Mouse (Mus musculus): ENCODE results near the gene a. TPM values are rescaled to one million over a fixed set of nuclear protein-coding genes. Genes with fewer than 3 reads are reported as not detected.

Gene a
- polyA plus RNA-seq, 1 experiment from 2014 or later = 1.1 TPM

- H3K27me3 ChIP-seq (replicated peaks; ENCODE audit: control insufficient read depth, insufficient read depth, low read length) = no peaks in the 10 kb centered on the region
- no peak overlapping the region for H3K9ac ChIP-seq (ENCODE audit: low read depth, low read length)
- ATAC-seq = no peak
- no peak overlapping the region for H3K27ac ChIP-seq (ENCODE audit: low read depth, low read length)
- WGBS = 74% methylated on average over 1 of the region's 1 CpGs
- H3K36me3 ChIP-seq (ENCODE audit: control insufficient read depth, insufficient read depth, low read length) = no peaks in the 10 kb centered on the region
- peaks cover 11% of the 10 kb centered on the region for H3K4me1 ChIP-seq (ENCODE audit: control insufficient read depth, insufficient read depth, low read depth, low read length)
- no peaks in the 10 kb centered on the region for H3K9me3 ChIP-seq (ENCODE audit: control insufficient read depth, low read length)
- H3K4me3 ChIP-seq (ENCODE audit: low read length) = no peak overlapping the region
- H3K4me2 ChIP-seq (ENCODE audit: low read length) = no peak overlapping the region
Measured at GRCm38 (mm10) chr2:154818599-154818998, 27.4 kb downstream of the a start.

- Histone ChIP-seq H3K36me3 (ENCODE audit: control insufficient read depth, insufficient read depth, low read length) (no peaks in the 10 kb centered on the region), H3K27me3 (replicated peaks; ENCODE audit: control insufficient read depth, insufficient read depth, low read length) (no peaks in the 10 kb centered on the region), H3K9ac (ENCODE audit: low read depth, low read length) (no peak overlapping the region), H3K4me3 (ENCODE audit: low read length) (no peak overlapping the region), H3K27ac (ENCODE audit: low read depth, low read length) (no peak overlapping the region), H3K4me2 (ENCODE audit: low read length) (no peak overlapping the region), H3K9me3 (ENCODE audit: control insufficient read depth, low read length) (no peaks in the 10 kb centered on the region), H3K4me1 (ENCODE audit: control insufficient read depth, insufficient read depth, low read depth, low read length) (peaks cover 11% of the 10 kb centered on the region)
- no peak for ATAC-seq
- WGBS = 70% methylated on average over 1 of the region's 1 CpGs
Measured at GRCm38 (mm10) chr2:154820346-154820745, 29.1 kb downstream of the a start.

DNA sequence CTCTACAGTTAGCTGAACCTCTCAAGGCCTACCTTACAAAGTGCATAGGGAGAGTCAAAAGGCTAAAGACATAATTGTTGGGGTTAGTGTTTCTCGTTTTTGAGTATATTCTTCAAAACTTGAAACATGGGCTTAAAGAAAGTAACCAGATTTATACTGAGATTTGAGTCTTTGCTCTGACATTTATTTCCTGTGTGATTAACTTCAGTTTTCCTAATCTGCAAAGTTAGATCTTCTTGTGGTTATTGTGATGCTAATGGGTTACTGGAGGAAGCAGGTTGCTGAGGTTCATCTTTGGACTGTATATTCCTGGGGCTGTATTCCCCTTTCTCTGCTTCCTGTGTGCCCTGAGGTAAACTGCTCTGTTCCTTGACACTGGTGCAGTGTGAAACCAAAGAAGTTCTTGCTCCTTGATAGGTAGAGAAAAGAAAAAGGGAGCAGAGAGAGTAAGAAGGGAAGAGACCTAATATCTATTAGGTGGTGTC, 34.9 kb downstream of the a start:
- H3K36me3 ChIP-seq (ENCODE audit: control insufficient read depth, insufficient read depth, low read length) = no peaks in the 10 kb centered on the region
- no peak overlapping the region for H3K27ac ChIP-seq (ENCODE audit: low read depth, low read length)
- no peak overlapping the region for H3K4me3 ChIP-seq (ENCODE audit: low read length)
- WGBS = 89% methylated on average over 1 of the region's 1 CpGs
- no peak overlapping the region for H3K9ac ChIP-seq (ENCODE audit: low read depth, low read length)
- no peaks in the 10 kb centered on the region for H3K4me1 ChIP-seq (ENCODE audit: control insufficient read depth, insufficient read depth, low read depth, low read length)
- H3K27me3 ChIP-seq (replicated peaks; ENCODE audit: control insufficient read depth, insufficient read depth, low read length) = no peaks in the 10 kb centered on the region
- no peaks in the 10 kb centered on the region for H3K9me3 ChIP-seq (ENCODE audit: control insufficient read depth, low read length)
- H3K4me2 ChIP-seq (ENCODE audit: low read length) = no peak overlapping the region
- no peak for ATAC-seq

- Histone ChIP-seq H3K27me3 (replicated peaks; ENCODE audit: control insufficient read depth, insufficient read depth, low read length) (no peaks in the 10 kb centered on the region), H3K4me1 (ENCODE audit: control insufficient read depth, insufficient read depth, low read depth, low read length) (no peaks in the 10 kb centered on the region), H3K9me3 (ENCODE audit: control insufficient read depth, low read length) (no peaks in the 10 kb centered on the region), H3K9ac (ENCODE audit: low read depth, low read length) (no peak overlapping the region), H3K36me3 (ENCODE audit: control insufficient read depth, insufficient read depth, low read length) (no peaks in the 10 kb centered on the region), H3K4me3 (ENCODE audit: low read length) (no peak overlapping the region), H3K27ac (ENCODE audit: low read depth, low read length) (no peak overlapping the region), H3K4me2 (ENCODE audit: low read length) (no peak overlapping the region)
- WGBS = 76% methylated on average over 4 of the region's 4 CpGs
- no peak for ATAC-seq
Measured at GRCm38 (mm10) chr2:154827521-154827920, 36.3 kb downstream of the a start.

- no peak overlapping the region for H3K27ac ChIP-seq (ENCODE audit: low read depth, low read length)
- H3K27me3 ChIP-seq (replicated peaks; ENCODE audit: control insufficient read depth, insufficient read depth, low read length) = no peaks in the 10 kb centered on the region
- 57% methylated on average over 4 of the region's 4 CpGs for WGBS
- no peaks in the 10 kb centered on the region for H3K4me1 ChIP-seq (ENCODE audit: control insufficient read depth, insufficient read depth, low read depth, low read length)
- no peak overlapping the region for H3K4me3 ChIP-seq (ENCODE audit: low read length)
- no peaks in the 10 kb centered on the region for H3K36me3 ChIP-seq (ENCODE audit: control insufficient read depth, insufficient read depth, low read length)
- ATAC-seq = no peak
- no peak overlapping the region for H3K4me2 ChIP-seq (ENCODE audit: low read length)
- peaks cover 2% of the 10 kb centered on the region; the same call in 1 of the 2 replicates for H3K9me3 ChIP-seq (ENCODE audit: control insufficient read depth, low read length)
- H3K9ac ChIP-seq (ENCODE audit: low read depth, low read length) = no peak overlapping the region
Measured at GRCm38 (mm10) chr2:154832471-154832870, 41.3 kb downstream of the a start.

GRCm38 (mm10) chr2:154834149-154834865, 43.1 kb downstream of the a start:
- no peak overlapping the region for H3K4me3 ChIP-seq (ENCODE audit: low read length)
- no peak for ATAC-seq
- H3K27ac ChIP-seq (ENCODE audit: low read depth, low read length) = no peak overlapping the region
- H3K27me3 ChIP-seq (replicated peaks; ENCODE audit: control insufficient read depth, insufficient read depth, low read length) = no peaks in the 10 kb centered on the region
- 89% methylated on average over 6 of the region's 6 CpGs for WGBS
- peaks cover 2% of the 10 kb centered on the region; the same call in 1 of the 2 replicates for H3K9me3 ChIP-seq (ENCODE audit: control insufficient read depth, low read length)
- no peak overlapping the region for H3K9ac ChIP-seq (ENCODE audit: low read depth, low read length)
- no peaks in the 10 kb centered on the region for H3K4me1 ChIP-seq (ENCODE audit: control insufficient read depth, insufficient read depth, low read depth, low read length)
- H3K36me3 ChIP-seq (ENCODE audit: control insufficient read depth, insufficient read depth, low read length) = no peaks in the 10 kb centered on the region
- H3K4me2 ChIP-seq (ENCODE audit: low read length) = no peak overlapping the region

DNA sequence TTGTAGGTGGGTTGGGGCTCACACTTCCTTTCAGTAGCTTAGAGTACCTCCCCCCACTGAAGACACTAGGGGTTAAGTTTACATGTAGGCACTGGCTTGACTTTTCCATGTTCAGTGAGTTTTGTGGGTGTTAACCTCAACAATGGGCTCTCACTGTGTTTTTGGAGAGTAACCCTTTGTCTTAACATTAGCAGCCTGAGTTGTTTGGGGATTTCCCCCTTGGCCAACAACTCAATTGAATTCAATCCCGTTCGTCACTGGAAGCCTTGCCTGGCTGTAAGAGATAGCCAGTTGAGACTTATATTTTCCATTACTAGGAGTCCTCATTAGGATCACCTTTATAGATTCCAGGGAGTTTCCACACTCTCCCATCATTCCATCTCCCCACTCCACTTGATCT, 45.3 kb downstream of the a start:
- H3K4me2 ChIP-seq (ENCODE audit: low read length) = no peak overlapping the region
- H3K9ac ChIP-seq (ENCODE audit: low read depth, low read length) = no peak overlapping the region
- H3K4me1 ChIP-seq (ENCODE audit: control insufficient read depth, insufficient read depth, low read depth, low read length) = no peaks in the 10 kb centered on the region
- H3K27me3 ChIP-seq (replicated peaks; ENCODE audit: control insufficient read depth, insufficient read depth, low read length) = no peaks in the 10 kb centered on the region
- H3K27ac ChIP-seq (ENCODE audit: low read depth, low read length) = no peak overlapping the region
- no peak for ATAC-seq
- 0 out of 2 replicates have a peak, but pooled peaks cover 2% of the 10 kb centered on the region for H3K36me3 ChIP-seq (ENCODE audit: control insufficient read depth, insufficient read depth, low read length)
- WGBS = 76% methylated on average over 2 of the region's 2 CpGs
- H3K4me3 ChIP-seq (ENCODE audit: low read length) = no peak overlapping the region
- H3K9me3 ChIP-seq (ENCODE audit: control insufficient read depth, low read length) = peaks cover 6% of the 10 kb centered on the region

DNA sequence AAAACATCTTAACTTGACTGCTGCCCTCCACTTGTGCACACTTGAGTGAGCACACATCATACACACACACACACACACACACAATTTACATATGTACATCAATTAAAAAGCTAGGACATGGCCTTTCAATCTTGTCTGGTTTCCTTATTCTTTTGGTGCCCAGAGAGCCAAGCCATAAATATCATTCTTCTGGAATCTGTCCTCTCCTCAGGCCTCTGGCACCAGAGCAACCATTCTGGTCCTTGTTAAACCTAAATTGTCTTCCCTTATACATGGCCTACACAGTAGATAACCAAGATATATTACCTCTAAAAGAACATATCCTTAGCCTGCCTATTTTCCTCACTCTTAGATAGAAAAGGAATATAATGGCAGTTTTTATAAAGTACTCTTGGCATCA, 56.9 kb downstream of the a start:
- no peak for ATAC-seq
- H3K9me3 ChIP-seq (ENCODE audit: control insufficient read depth, low read length) = no peaks in the 10 kb centered on the region

GRCm38 (mm10) chr2:154855383-154855782, 64.2 kb downstream of the a start:
- Histone ChIP-seq H3K9ac (ENCODE audit: low read depth, low read length) (no peak overlapping the region), H3K27ac (ENCODE audit: low read depth, low read length) (no peak overlapping the region), H3K27me3 (replicated peaks; ENCODE audit: control insufficient read depth, insufficient read depth, low read length) (no peaks in the 10 kb centered on the region), H3K9me3 (ENCODE audit: control insufficient read depth, low read length) (no peaks in the 10 kb centered on the region), H3K36me3 (ENCODE audit: control insufficient read depth, insufficient read depth, low read length) (0 out of 2 replicates have a peak, but pooled peaks cover 2% of the 10 kb centered on the region), H3K4me2 (ENCODE audit: low read length) (no peak overlapping the region), H3K4me1 (ENCODE audit: control insufficient read depth, insufficient read depth, low read depth, low read length) (no peaks in the 10 kb centered on the region), H3K4me3 (ENCODE audit: low read length) (no peak overlapping the region)
- WGBS = 86% methylated on average over 1 of the region's 1 CpGs
- ATAC-seq = 0 out of 2 replicates have a peak, but pooled peaks have one; percentile 37

More for the DNA sequence above, 56.9 kb downstream of the a start:
- no peaks in the 10 kb centered on the region for H3K27me3 ChIP-seq (replicated peaks; ENCODE audit: control insufficient read depth, insufficient read depth, low read length)
- no peaks in the 10 kb centered on the region for H3K4me1 ChIP-seq (ENCODE audit: control insufficient read depth, insufficient read depth, low read depth, low read length)
- no peak overlapping the region for H3K4me3 ChIP-seq (ENCODE audit: low read length)
- H3K36me3 ChIP-seq (ENCODE audit: control insufficient read depth, insufficient read depth, low read length) = no peaks in the 10 kb centered on the region
- no peak overlapping the region for H3K9ac ChIP-seq (ENCODE audit: low read depth, low read length)
- no peak overlapping the region for H3K4me2 ChIP-seq (ENCODE audit: low read length)
- H3K27ac ChIP-seq (ENCODE audit: low read depth, low read length) = no peak overlapping the region
